Mouse (Mus musculus): ENCODE data around the gene Kat2b.

DNA sequence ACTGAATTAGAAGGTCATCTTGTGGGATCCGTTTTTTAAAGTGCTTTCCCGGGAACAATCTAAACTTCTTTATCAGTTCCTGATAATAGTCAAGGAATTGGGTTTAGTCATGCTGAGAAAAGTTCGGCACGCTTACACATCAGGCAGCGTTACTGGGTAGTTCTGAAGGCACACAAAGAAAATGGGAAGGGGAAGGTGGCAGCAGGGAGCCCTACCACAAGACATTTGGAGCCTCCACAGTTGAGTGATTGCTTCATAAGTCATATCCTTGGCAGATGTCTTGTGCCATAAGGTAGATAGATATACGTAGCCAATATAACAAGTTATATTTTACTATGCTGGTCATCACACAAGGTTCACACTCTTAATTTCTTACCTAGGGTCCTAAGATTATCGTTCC lies 123.3 kb downstream of the Kat2b start:
- TF ChIP-seq CTCF (IDR thresholded peaks at IDR 0.05; ENCODE audit: low read depth, low read length) (no peak), POLR2A (IDR thresholded peaks at IDR 0.05; ENCODE audit: extremely low read depth, insufficient read depth, low read length) (no peak)
